Mouse (Mus musculus) embryonic fibroblast, embryonic 13.5 days (primary cell): ENCODE data around the gene Caprin1. TPM values are rescaled to one million over a fixed set of nuclear protein-coding genes. Genes with fewer than 3 reads are reported as not detected.
A peak's percentile ranks its signal among the peaks of the same experiment; 100 is the strongest.

ENCODE experiments used
- H3K27ac ChIP-seq: 2 replicates; pipeline ENCODE4 v1.5.1; 2012; ENCODE audit warnings: low read length, control low read depth, inconsistent platforms; ENCODE audit not compliant: insufficient read depth
- H3K4me1 ChIP-seq: 2 replicates; pipeline ENCODE4 v1.6.1; 2011; ENCODE audit warnings: low read length; ENCODE audit not compliant: control insufficient read depth, insufficient read depth
- H3K4me3 ChIP-seq: 2 replicates; pipeline ENCODE4 v1.5.1; 2011; ENCODE audit warnings: mild to moderate bottlenecking, control low read depth, low read length; ENCODE audit not compliant: insufficient read depth
- CTCF ChIP-seq: IDR thresholded peaks from 2 replicates; pipeline ENCODE4 v1.5.1; 2011; ENCODE audit warnings: mild to moderate bottlenecking, control low read depth, low read length, moderate library complexity, borderline replicate concordance; ENCODE audit not compliant: insufficient read depth
- POLR2A ChIP-seq: IDR thresholded peaks from 2 replicates; pipeline ENCODE4 v1.6.1; 2011; ENCODE audit warnings: low read depth, mild to moderate bottlenecking, control low read depth, low read length, moderate library complexity
- polyA plus RNA-seq: library from polyadenylated mRNA; stranded (reverse); fragments of >200 nt; gene quantifications from 2 replicates; pipeline ENCODE4 v1.2.4, GENCODE M21; 2011; ENCODE audit warnings: low read depth; ENCODE audit not compliant: missing spikeins, insufficient read length

The Caprin1 gene
- polyA plus RNA-seq = 463 and 498 TPM in 2 replicates

DNA sequence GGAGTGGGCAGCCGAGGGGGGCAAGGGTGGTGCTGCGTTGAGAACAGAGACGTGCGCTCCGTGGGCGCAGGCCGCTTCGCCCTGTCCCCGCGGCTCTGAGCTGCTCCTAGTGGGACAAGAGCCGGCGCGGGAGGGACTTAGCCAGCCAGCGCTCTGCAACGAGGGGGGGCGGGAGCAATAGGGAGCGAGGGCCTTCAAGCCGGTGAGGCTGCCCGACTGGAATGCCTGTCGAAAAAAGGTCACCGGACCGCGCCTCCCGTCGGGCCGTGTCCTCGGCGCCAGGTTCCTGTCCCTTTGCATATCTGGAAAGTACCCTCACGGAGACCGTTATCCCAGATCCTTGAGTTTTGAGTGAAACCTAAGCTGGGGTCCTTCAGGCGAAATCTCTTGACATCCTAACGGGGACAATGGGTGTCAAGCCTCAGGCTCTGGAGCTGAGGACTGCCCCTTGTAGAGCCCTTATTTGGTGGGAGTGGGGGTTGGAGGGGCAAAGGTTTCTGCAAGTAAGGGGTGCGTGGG is at the start of gene Caprin1:
TSS of gene Caprin1 (minus strand) at position 159 of the 519 bp plus-strand sequence.
- Histone ChIP-seq H3K27ac (peak within 1 kb of the TSS; percentile 97), H3K4me3 (peak within 1 kb of the TSS; percentile 86), H3K4me1 (no peaks in the 10 kb centered on the region)
- no peak for TF ChIP-seq CTCF
- TF ChIP-seq POLR2A = peak; percentile 92

DNA sequence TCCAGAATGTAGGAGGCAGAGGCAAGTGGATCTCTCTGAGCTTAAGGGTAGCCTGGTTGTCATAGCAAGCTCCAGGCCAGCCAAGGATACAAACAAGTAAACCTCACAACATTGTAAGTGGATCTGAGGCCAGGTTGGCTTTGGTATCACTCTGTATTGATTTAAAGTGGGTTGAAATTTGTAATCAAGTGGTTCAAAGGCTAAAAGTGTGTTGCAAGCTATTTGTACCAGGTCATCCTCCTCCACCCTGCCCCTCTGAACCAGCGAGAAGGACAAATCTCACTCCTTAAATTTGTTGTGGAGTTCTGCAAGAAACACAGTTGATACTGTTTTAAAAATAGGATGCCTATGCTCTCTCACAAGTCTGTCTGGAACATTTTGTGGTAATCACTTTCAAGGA is 49.4 kb upstream of the Caprin1 start:
- no peaks in the 10 kb centered on the region for H3K4me1 ChIP-seq
- no peak overlapping the region for H3K27ac ChIP-seq
- H3K4me3 ChIP-seq = no peak overlapping the region
- TF ChIP-seq POLR2A (no peak), CTCF (no peak)

DNA sequence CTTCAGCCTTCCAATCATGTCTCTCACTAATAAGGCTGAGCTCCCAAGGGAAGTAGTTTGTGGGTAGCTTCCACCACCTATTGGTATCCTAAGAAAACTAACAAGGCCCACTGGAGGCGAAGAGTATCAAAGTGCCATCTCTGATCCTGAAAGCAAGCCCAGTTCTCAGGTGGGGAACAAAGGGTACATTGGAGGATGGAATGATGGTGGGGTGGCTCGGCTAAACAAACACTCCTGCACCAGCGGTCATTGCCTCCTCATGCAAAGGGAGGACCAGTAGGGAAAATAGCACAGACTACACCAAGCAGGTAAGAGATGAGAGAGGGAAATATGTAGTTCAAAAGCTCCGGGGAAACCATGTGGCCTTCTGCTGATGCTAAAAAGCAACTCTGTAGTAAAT is 48.8 kb upstream of the Caprin1 start:
- Histone ChIP-seq H3K27ac (no peak overlapping the region), H3K4me1 (no peaks in the 10 kb centered on the region), H3K4me3 (no peak overlapping the region)
- no peak for TF ChIP-seq CTCF
- TF ChIP-seq POLR2A = no peak

DNA sequence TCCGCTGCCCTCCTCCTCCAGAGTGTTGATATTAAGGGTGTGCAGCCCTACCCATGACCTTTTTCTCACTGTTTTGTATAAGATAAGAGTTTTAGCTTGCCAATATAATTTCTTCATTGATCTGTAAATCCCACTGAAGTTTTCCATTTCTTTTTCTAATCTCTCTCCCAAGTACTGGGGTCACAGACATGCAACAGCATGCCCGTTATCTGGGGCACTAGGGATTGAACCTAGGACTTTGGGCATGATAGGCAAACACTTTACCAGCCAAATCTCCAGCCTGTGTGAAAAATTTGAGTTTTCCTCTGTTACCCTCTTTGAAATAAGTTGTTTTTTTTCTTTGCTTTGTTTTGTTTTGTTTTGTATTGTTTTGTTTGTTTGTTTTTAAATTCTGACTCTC is 46.6 kb upstream of the Caprin1 start:
- TF ChIP-seq POLR2A (no peak), CTCF (no peak)
- no peak overlapping the region for H3K27ac ChIP-seq
- no peak overlapping the region for H3K4me3 ChIP-seq
- H3K4me1 ChIP-seq = no peaks in the 10 kb centered on the region

DNA sequence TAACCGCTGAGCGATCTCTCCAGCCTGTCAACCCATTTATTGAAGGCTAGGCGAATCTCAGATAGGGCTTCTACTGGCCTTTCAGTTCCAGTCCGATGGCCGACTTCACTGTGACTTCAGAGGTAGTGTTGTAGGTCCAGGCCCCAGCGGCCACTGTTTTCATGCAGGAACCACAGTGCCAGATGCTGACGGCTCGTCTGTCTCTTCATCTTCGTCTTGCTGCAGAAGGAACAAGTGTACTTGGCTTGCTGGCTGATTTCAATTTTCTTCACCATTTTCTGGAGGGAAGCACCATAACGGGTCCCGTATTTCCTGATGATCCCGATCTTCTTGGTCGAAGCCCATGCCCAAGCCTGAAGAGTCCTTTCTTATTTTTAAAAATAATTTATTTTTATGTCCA is 45.9 kb upstream of the Caprin1 start:
- Histone ChIP-seq H3K27ac (no peak overlapping the region), H3K4me3 (no peak overlapping the region), H3K4me1 (no peaks in the 10 kb centered on the region)
- TF ChIP-seq POLR2A (no peak), CTCF (no peak)

DNA sequence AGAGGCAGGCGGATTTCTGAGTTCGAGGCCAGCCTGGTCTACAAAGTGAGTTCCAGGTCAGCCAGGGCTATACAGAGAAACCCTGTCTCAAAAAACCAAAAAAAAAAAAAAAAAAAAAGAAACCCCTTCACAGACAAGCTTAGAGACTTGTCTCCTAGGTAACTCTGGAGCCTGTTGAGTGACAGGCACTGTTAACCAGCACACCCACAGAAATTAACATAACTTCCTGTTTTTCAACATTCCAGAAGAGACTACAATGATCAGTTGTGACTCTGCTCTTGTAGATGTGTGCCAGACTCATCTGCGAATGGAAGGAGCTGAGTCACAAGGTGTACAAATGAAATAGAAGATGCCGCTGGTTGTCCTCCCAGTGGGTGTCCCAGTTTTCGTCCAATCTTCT is 44.9 kb upstream of the Caprin1 start:
- no peak for TF ChIP-seq POLR2A
- TF ChIP-seq CTCF = no peak
- no peak overlapping the region for H3K4me3 ChIP-seq

DNA sequence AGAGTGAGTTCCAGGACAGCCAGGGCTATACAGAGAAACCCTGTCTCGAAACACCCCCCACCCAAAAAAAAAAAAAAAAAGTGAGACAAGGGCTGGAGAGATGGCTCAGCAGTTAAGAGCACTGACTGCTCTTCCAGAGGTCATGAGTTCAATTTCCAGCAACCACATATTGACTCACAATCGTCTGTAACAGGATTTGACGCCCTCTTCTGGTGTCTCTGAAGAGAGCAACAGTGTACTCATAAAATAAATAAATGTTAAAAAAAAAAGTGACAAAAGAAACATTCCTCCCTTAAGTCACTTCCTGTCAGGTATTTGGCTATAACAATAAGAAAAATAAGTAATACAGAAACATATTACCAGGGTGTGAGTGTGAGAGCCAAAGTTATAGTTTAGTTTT is 41.0 kb upstream of the Caprin1 start:
- no peak overlapping the region for H3K4me3 ChIP-seq
- H3K4me1 ChIP-seq = no peaks in the 10 kb centered on the region
- no peak overlapping the region for H3K27ac ChIP-seq
- TF ChIP-seq CTCF (no peak), POLR2A (no peak)

More for the DNA sequence above, 44.9 kb upstream of the Caprin1 start:
- Histone ChIP-seq H3K4me1 (no peaks in the 10 kb centered on the region), H3K27ac (no peak overlapping the region)

DNA sequence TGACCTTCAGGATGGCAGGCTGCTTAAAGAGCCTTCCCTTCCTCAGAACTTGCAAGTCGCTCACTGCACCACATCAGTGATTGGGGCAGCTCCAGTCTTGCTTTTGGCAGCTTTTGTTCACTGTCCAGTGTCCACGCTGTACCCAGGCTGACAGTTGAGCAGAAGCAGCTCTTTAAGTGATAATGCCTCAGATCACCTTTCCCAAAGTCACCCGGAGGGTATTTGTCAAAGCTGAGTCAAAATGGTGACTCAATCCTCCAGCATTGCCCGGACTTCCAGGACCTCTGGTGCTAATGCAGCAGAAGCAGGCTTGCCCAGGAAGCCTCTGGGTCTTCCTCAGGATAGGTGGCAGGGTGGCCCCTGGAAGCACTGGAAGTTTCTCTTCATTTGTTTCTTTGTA is 39.7 kb upstream of the Caprin1 start:
- H3K4me3 ChIP-seq = no peak overlapping the region
- no peaks in the 10 kb centered on the region for H3K4me1 ChIP-seq
- no peak overlapping the region for H3K27ac ChIP-seq
- no peak for TF ChIP-seq POLR2A
- no peak for TF ChIP-seq CTCF

DNA sequence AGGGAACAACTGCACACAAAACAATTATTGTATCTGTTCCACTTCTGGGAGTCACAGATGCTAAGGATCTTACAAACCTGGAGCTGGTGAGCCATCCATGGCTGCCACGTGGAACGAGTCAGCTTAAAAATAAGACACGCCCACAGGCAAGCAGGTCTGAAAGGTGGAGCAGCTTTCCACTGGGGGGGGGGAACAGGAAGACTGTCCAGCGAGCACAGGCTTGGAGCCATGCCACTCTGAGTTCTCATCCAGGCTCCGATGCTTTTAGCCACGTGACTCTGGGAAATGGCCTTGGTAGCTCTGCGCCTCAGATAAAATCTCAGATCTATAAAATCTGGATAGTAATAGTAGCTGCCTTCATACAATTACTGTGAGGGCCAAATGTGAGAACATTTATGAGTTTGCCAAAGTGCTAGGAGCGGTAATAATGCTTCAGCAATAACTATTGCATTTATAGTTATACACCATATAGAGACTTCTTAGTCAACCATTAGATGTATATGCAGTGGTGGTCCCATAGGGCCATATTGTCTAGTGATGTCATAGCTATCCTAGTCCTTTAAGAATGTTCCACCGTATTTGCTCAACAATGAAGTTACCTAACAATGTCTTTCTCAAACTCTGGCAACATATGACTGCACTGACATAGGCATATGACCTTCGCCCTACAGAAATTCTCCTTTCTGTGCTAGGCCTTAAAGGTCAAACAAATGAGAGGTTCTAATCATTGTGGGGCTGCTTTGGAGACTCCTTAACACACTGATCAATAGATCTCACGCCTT is 38.4 kb upstream of the Caprin1 start:
- Histone ChIP-seq H3K27ac (no peak overlapping the region), H3K4me3 (no peak overlapping the region), H3K4me1 (no peaks in the 10 kb centered on the region)
- TF ChIP-seq POLR2A (no peak), CTCF (no peak)

DNA sequence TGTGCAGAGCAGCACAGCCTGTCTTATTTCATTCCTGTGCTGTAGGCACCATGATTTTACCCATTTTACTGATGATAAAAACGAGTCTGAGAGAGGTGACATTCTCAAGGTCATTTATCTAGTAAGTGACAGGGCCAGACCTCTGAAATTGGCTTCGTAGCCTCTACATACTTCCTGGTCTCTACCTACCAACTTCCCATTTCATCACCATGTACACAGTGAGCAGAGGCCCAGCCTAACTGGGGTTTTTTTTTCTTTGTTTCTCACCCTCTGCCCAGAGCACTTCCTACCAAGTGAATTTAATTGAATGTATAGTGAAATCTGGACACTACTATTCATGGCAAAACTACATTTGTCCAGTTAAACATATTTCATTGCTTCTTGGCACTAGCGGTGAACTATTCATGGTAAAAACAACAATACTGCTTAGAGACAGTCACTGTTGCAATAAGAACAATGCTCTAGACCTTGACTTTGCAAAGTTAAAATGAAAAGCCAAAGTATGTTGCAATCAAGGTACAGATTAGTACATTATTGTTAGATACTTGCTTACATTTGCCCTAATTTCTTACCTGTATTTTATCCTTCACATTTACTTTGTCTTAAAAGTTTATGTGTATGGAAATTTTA is 36.5 kb upstream of the Caprin1 start:
- Histone ChIP-seq H3K27ac (no peak overlapping the region), H3K4me1 (no peaks in the 10 kb centered on the region), H3K4me3 (no peak overlapping the region)
- TF ChIP-seq POLR2A (no peak), CTCF (no peak)
